Mouse (Mus musculus) spleen, adult 2 months (tissue): ENCODE results near the gene Crnkl1.

Experiments
- CTCF ChIP-seq: fragments of 200-500 bp; IDR thresholded peaks from 2 replicates; pipeline ENCODE4 v1.5.1; 2011; ENCODE audit warnings: mild to moderate bottlenecking, inconsistent platforms; ENCODE audit not compliant: insufficient read depth, insufficient read length, insufficient replicate concordance; ENCODE audit errors: extremely low read depth
- POLR2A ChIP-seq: fragments of 200-500 bp; IDR thresholded peaks from 2 replicates; pipeline ENCODE4 v1.6.1; 2011; ENCODE audit warnings: low read depth, low read length, inconsistent platforms

DNA sequence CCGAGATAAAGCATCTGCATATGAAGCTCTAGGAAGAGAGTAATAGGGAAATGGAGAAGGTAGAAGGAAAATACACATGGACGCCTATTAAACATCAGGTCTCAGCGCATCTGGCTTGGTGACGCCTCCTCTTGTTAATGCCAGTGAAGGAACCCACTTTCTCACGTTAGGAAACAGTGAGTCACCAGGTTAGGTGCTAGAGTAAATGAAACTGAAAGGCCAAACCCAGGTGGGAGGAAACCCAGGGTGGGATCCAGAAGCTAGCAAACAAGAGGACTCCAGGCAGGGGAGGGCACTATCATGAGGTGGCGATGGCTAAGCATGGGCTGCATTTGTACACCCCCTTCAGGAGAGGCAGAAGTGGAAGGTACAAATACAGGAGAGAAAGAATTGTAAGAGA is 29.7 kb downstream of the Crnkl1 start:
- TF ChIP-seq CTCF (no peak), POLR2A (no peak)
